Mouse (Mus musculus): ENCODE measurements around the gene Rnf227.

DNA sequence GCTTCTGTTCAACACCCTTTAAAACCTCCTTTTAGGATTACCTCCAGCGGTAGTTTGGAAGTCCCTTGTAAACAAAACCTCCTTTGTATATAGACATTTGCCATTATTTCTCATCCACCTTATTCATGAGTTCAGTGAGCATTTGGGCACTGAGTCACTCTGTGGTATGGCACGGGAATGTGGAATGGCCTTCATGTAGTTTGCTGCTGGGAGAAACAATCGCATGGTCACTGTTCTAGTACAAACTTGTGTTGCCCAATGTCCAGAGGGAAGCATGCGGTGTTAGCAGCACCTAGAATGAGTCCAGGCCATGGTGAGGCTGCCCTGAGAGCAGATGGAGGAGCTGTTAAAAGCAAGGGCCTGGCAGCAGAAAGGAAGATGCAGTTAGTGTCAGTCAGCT is 5.5 kb upstream of the Rnf227 start:
- TF ChIP-seq CTCF (IDR thresholded peaks at IDR 0.05; ENCODE audit: low read depth, low read length), result no peak
- TF ChIP-seq POLR2A (IDR thresholded peaks at IDR 0.05; ENCODE audit: insufficient read depth, low read length), result no peak
- no peak for TF ChIP-seq EP300 (IDR thresholded peaks at IDR 0.05; ENCODE audit: insufficient read depth, low read depth, low read length)
